Mouse (Mus musculus): Measurements from ENCODE around the gene Slc34a3. TPM values are rescaled to one million over a fixed set of nuclear protein-coding genes. Genes with fewer than 3 reads are reported as not detected.

Gene Slc34a3
- total and polyA plus RNA-seq, 2 experiments from 2014 or later, result not detected

GRCm38 (mm10) chr2:25180478-25180903, 53.7 kb downstream of the Slc34a3 start, which contains the start of gene Nrarp:
Nrarp (plus strand) TSS chr2:25180758.
- peak; percentile 72 for TF ChIP-seq CTCF (IDR thresholded peaks at IDR 0.05; ENCODE audit: low read depth)
- Histone ChIP-seq H3K36me3 (ENCODE audit: insufficient read depth, low read length) (no peaks in the 10 kb centered on the region), H3K27ac (peak within 1 kb of the TSS; percentile 88), H3K9me3 (ENCODE audit: low read length) (no peaks in the 10 kb centered on the region), H3K4me3 (ENCODE audit: low read length) (peak within 1 kb of the TSS; percentile 72), H3K4me1 (ENCODE audit: insufficient read depth, low read length) (peaks cover 19% of the 10 kb centered on the region), H3K9ac (replicated peaks; ENCODE audit: low read length) (peak within 1 kb of the TSS; percentile 65), H3K4me2 (ENCODE audit: low read depth, low read length) (peak within 1 kb of the TSS; percentile 69), H3K27me3 (ENCODE audit: insufficient read depth, low read length) (no peaks in the 10 kb centered on the region)
- under 1% methylated on average over 35 of the region's 35 CpGs for WGBS
- ATAC-seq (peak; percentile 92), DNase-seq (ENCODE audit: low spot score) (peak; percentile 96)

GRCm38 (mm10) chr2:25179566-25180217, 54.5 kb downstream of the Slc34a3 start:
- peak overlapping the region; percentile 72 for H3K4me3 ChIP-seq (ENCODE audit: low read length)
- H3K27me3 ChIP-seq (ENCODE audit: insufficient read depth, low read length), result no peaks in the 10 kb centered on the region
- no peaks in the 10 kb centered on the region for H3K9me3 ChIP-seq (ENCODE audit: low read length)
- peak overlapping the region; percentile 69 for H3K4me2 ChIP-seq (ENCODE audit: low read depth, low read length)
- H3K27ac ChIP-seq, result peak overlapping the region; percentile 88
- H3K9ac ChIP-seq (replicated peaks; ENCODE audit: low read length), result peak overlapping the region; percentile 45; the same call in 1 of the 2 replicates
- TF ChIP-seq CTCF (IDR thresholded peaks at IDR 0.05; ENCODE audit: low read depth), result no peak
- DNase-seq (ENCODE audit: low spot score) (no peak), ATAC-seq (no peak)
- peaks cover 19% of the 10 kb centered on the region for H3K4me1 ChIP-seq (ENCODE audit: insufficient read depth, low read length)
- H3K36me3 ChIP-seq (ENCODE audit: insufficient read depth, low read length), result no peaks in the 10 kb centered on the region
- WGBS, result 26% methylated on average over 15 of the region's 15 CpGs

Other genes with a start within 250 kb of the Slc34a3 start
Only the 30 nearest of the 31 such genes appear.
- gene Nsmf, start 180.0 kb downstream of the Slc34a3 start, total RNA-seq (2014; rRNA removed), result 254 and 279 TPM in 2 replicates
- gene Nsmf, start 180.0 kb downstream of the Slc34a3 start, polyA plus RNA-seq (2015; fragmentation: Nextera tagmentation; extraction: Ambion mirVana), result 152 and 159 TPM in 2 replicates
- gene Entpd8, start 154.1 kb downstream of the Slc34a3 start, total RNA-seq (2014; rRNA removed), result not detected in 2 replicates
- gene Entpd8, start 154.1 kb downstream of the Slc34a3 start, polyA plus RNA-seq (2015; fragmentation: Nextera tagmentation; extraction: Ambion mirVana), result not detected in 2 replicates
- not detected in 2 replicates for gene Noxa1, start 139.2 kb downstream of the Slc34a3 start, total RNA-seq (2014; rRNA removed)
- gene Noxa1, start 139.2 kb downstream of the Slc34a3 start, polyA plus RNA-seq (2015; fragmentation: Nextera tagmentation; extraction: Ambion mirVana), result not detected in 2 replicates
- 50.8 and 58.0 TPM in 2 replicates for gene Nrarp, start 53.6 kb downstream of the Slc34a3 start, total RNA-seq (2014; rRNA removed)
- 14.2 and 14.7 TPM in 2 replicates for gene Nrarp, start 53.6 kb downstream of the Slc34a3 start, polyA plus RNA-seq (2015; fragmentation: Nextera tagmentation; extraction: Ambion mirVana)
- gene Tor4a, start 37.5 kb downstream of the Slc34a3 start, total RNA-seq (2014; rRNA removed), result 4.0 and 4.7 TPM in 2 replicates
- 1.2 and 1.9 TPM in 2 replicates for gene Tor4a, start 37.5 kb downstream of the Slc34a3 start, polyA plus RNA-seq (2015; fragmentation: Nextera tagmentation; extraction: Ambion mirVana)
- 90.3 and 117 TPM in 2 replicates for gene Nelfb, start 22.9 kb downstream of the Slc34a3 start, total RNA-seq (2014; rRNA removed)
- gene Nelfb, start 22.9 kb downstream of the Slc34a3 start, polyA plus RNA-seq (2015; fragmentation: Nextera tagmentation; extraction: Ambion mirVana), result 82.0 and 82.8 TPM in 2 replicates
- gene Stpg3, start 19.7 kb downstream of the Slc34a3 start, total RNA-seq (2014; rRNA removed), result not detected in 2 replicates
- gene Stpg3, start 19.7 kb downstream of the Slc34a3 start, polyA plus RNA-seq (2015; fragmentation: Nextera tagmentation; extraction: Ambion mirVana), result not detected in 2 replicates
- gene Fam166a, start 15.6 kb downstream of the Slc34a3 start, total RNA-seq (2014; rRNA removed), result not detected in 2 replicates
- gene Fam166a, start 15.6 kb downstream of the Slc34a3 start, polyA plus RNA-seq (2015; fragmentation: Nextera tagmentation; extraction: Ambion mirVana), result 0.42 TPM in 1 of 2 replicates, not detected in the other
- gene Tubb4b, start 9.7 kb downstream of the Slc34a3 start, total RNA-seq (2014; rRNA removed), result 827 and 864 TPM in 2 replicates
- gene Tubb4b, start 9.7 kb downstream of the Slc34a3 start, polyA plus RNA-seq (2015; fragmentation: Nextera tagmentation; extraction: Ambion mirVana), result 531 and 568 TPM in 2 replicates
- gene Rnf224, start 2.4 kb upstream of the Slc34a3 start, total RNA-seq (2014; rRNA removed), result not detected in 2 replicates
- gene Rnf224, start 2.4 kb upstream of the Slc34a3 start, polyA plus RNA-seq (2015; fragmentation: Nextera tagmentation; extraction: Ambion mirVana), result not detected in 2 replicates
- 156 and 170 TPM in 2 replicates for gene Rnf208, start 7.9 kb upstream of the Slc34a3 start, total RNA-seq (2014; rRNA removed)
- gene Rnf208, start 7.9 kb upstream of the Slc34a3 start, polyA plus RNA-seq (2015; fragmentation: Nextera tagmentation; extraction: Ambion mirVana), result 197 and 219 TPM in 2 replicates
- gene Cysrt1, start 8.1 kb upstream of the Slc34a3 start, total RNA-seq (2014; rRNA removed), result 0.47 TPM in 1 of 2 replicates, not detected in the other
- gene Cysrt1, start 8.1 kb upstream of the Slc34a3 start, polyA plus RNA-seq (2015; fragmentation: Nextera tagmentation; extraction: Ambion mirVana), result 0.24 and 0.44 TPM in 2 replicates
- gene AL732309.1, start 12.5 kb upstream of the Slc34a3 start, total RNA-seq (2014; rRNA removed), result 8.7 and 9.7 TPM in 2 replicates
- 2.3 and 2.6 TPM in 2 replicates for gene AL732309.1, start 12.5 kb upstream of the Slc34a3 start, polyA plus RNA-seq (2015; fragmentation: Nextera tagmentation; extraction: Ambion mirVana)
- 56.2 and 57.9 TPM in 2 replicates for gene Tmem203, start 21.1 kb upstream of the Slc34a3 start, total RNA-seq (2014; rRNA removed)
- gene Tmem203, start 21.1 kb upstream of the Slc34a3 start, polyA plus RNA-seq (2015; fragmentation: Nextera tagmentation; extraction: Ambion mirVana), result 26.7 and 29.7 TPM in 2 replicates
- gene Tprn, start 28.3 kb upstream of the Slc34a3 start, total RNA-seq (2014; rRNA removed), result 39.1 and 45.6 TPM in 2 replicates
- 30.0 and 31.1 TPM in 2 replicates for gene Tprn, start 28.3 kb upstream of the Slc34a3 start, polyA plus RNA-seq (2015; fragmentation: Nextera tagmentation; extraction: Ambion mirVana)
- 84.5 and 120 TPM in 2 replicates for gene Ssna1, start 38.1 kb upstream of the Slc34a3 start, total RNA-seq (2014; rRNA removed)
- 159 and 165 TPM in 2 replicates for gene Ssna1, start 38.1 kb upstream of the Slc34a3 start, polyA plus RNA-seq (2015; fragmentation: Nextera tagmentation; extraction: Ambion mirVana)
- gene Anapc2, start 38.1 kb upstream of the Slc34a3 start, total RNA-seq (2014; rRNA removed), result 26.1 and 46.7 TPM in 2 replicates
- 101 and 105 TPM in 2 replicates for gene Anapc2, start 38.1 kb upstream of the Slc34a3 start, polyA plus RNA-seq (2015; fragmentation: Nextera tagmentation; extraction: Ambion mirVana)
- not detected in 2 replicates for gene Tmem210, start 53.8 kb upstream of the Slc34a3 start, total RNA-seq (2014; rRNA removed)
- not detected in 2 replicates for gene Tmem210, start 53.8 kb upstream of the Slc34a3 start, polyA plus RNA-seq (2015; fragmentation: Nextera tagmentation; extraction: Ambion mirVana)
- gene Lrrc26, start 55.6 kb upstream of the Slc34a3 start, total RNA-seq (2014; rRNA removed), result 1.0 TPM in 1 of 2 replicates, not detected in the other
- gene Lrrc26, start 55.6 kb upstream of the Slc34a3 start, polyA plus RNA-seq (2015; fragmentation: Nextera tagmentation; extraction: Ambion mirVana), result 0.20 and 0.44 TPM in 2 replicates
- 146 and 156 TPM in 2 replicates for gene Grin1, start 84.8 kb upstream of the Slc34a3 start, total RNA-seq (2014; rRNA removed)
- 69.5 and 75.7 TPM in 2 replicates for gene Grin1, start 84.8 kb upstream of the Slc34a3 start, polyA plus RNA-seq (2015; fragmentation: Nextera tagmentation; extraction: Ambion mirVana)
- 52.6 and 67.9 TPM in 2 replicates for gene Man1b1, start 98.0 kb upstream of the Slc34a3 start, total RNA-seq (2014; rRNA removed)
- 46.7 and 49.7 TPM in 2 replicates for gene Man1b1, start 98.0 kb upstream of the Slc34a3 start, polyA plus RNA-seq (2015; fragmentation: Nextera tagmentation; extraction: Ambion mirVana)
- 19.0 and 30.0 TPM in 2 replicates for gene Dpp7, start 122.0 kb upstream of the Slc34a3 start, total RNA-seq (2014; rRNA removed)
- gene Dpp7, start 122.0 kb upstream of the Slc34a3 start, polyA plus RNA-seq (2015; fragmentation: Nextera tagmentation; extraction: Ambion mirVana), result 24.7 and 27.8 TPM in 2 replicates
- gene Uap1l1, start 131.3 kb upstream of the Slc34a3 start, total RNA-seq (2014; rRNA removed), result 5.8 and 7.5 TPM in 2 replicates
- gene Uap1l1, start 131.3 kb upstream of the Slc34a3 start, polyA plus RNA-seq (2015; fragmentation: Nextera tagmentation; extraction: Ambion mirVana), result 15.6 and 18.5 TPM in 2 replicates
- gene Sapcd2, start 138.0 kb upstream of the Slc34a3 start, total RNA-seq (2014; rRNA removed), result 38.1 and 40.2 TPM in 2 replicates
- gene Sapcd2, start 138.0 kb upstream of the Slc34a3 start, polyA plus RNA-seq (2015; fragmentation: Nextera tagmentation; extraction: Ambion mirVana), result 20.2 and 22.0 TPM in 2 replicates
- 8.4 and 12.9 TPM in 2 replicates for gene Entpd2, start 161.5 kb upstream of the Slc34a3 start, total RNA-seq (2014; rRNA removed)
- gene Entpd2, start 161.5 kb upstream of the Slc34a3 start, polyA plus RNA-seq (2015; fragmentation: Nextera tagmentation; extraction: Ambion mirVana), result 10.8 and 12.3 TPM in 2 replicates
- gene Npdc1, start 165.0 kb upstream of the Slc34a3 start, total RNA-seq (2014; rRNA removed), result 249 and 289 TPM in 2 replicates
- gene Npdc1, start 165.0 kb upstream of the Slc34a3 start, polyA plus RNA-seq (2015; fragmentation: Nextera tagmentation; extraction: Ambion mirVana), result 416 and 422 TPM in 2 replicates
- 1.0 TPM in 1 of 2 replicates, not detected in the other for gene Fut7, start 188.9 kb upstream of the Slc34a3 start, total RNA-seq (2014; rRNA removed)
- gene Fut7, start 188.9 kb upstream of the Slc34a3 start, polyA plus RNA-seq (2015; fragmentation: Nextera tagmentation; extraction: Ambion mirVana), result 0.18 and 0.20 TPM in 2 replicates
- 84.6 and 94.9 TPM in 2 replicates for gene Abca2, start 194.3 kb upstream of the Slc34a3 start, total RNA-seq (2014; rRNA removed)
- gene Abca2, start 194.3 kb upstream of the Slc34a3 start, polyA plus RNA-seq (2015; fragmentation: Nextera tagmentation; extraction: Ambion mirVana), result 10.7 and 12.5 TPM in 2 replicates
- gene Clic3, start 222.5 kb upstream of the Slc34a3 start, total RNA-seq (2014; rRNA removed), result 0.97 and 3.9 TPM in 2 replicates
- 4.1 and 4.8 TPM in 2 replicates for gene Clic3, start 222.5 kb upstream of the Slc34a3 start, polyA plus RNA-seq (2015; fragmentation: Nextera tagmentation; extraction: Ambion mirVana)
- 183 and 187 TPM in 2 replicates for gene Paxx, start 226.7 kb upstream of the Slc34a3 start, total RNA-seq (2014; rRNA removed)
- gene Paxx, start 226.7 kb upstream of the Slc34a3 start, polyA plus RNA-seq (2015; fragmentation: Nextera tagmentation; extraction: Ambion mirVana), result 141 and 145 TPM in 2 replicates

Measured in hindbrain, postnatal 0 days (tissue).